Mouse (Mus musculus) layer of hippocampus, adult 9-11 months (tissue): ENCODE data around the gene Smad3.

Experiments
- DNase-seq: peaks from one replicate; pipeline ENCODE4 v3.0.0; 2022

Gene Smad3

GRCm38 (mm10) chr9:63743775-63744174 lies 14.0 kb downstream of the Smad3 start:
- no peak for DNase-seq

GRCm38 (mm10) chr9:63742887-63743660 lies 14.7 kb downstream of the Smad3 start:
- peak; percentile 69 for DNase-seq

GRCm38 (mm10) chr9:63742318-63742717 lies 15.5 kb downstream of the Smad3 start:
- DNase-seq = no peak

GRCm38 (mm10) chr9:63741792-63742191 lies 16.0 kb downstream of the Smad3 start:
- no peak for DNase-seq

- DNase-seq = peak; percentile 73
Measured at GRCm38 (mm10) chr9:63740320-63740841, 17.4 kb downstream of the Smad3 start.

- DNase-seq = no peak
Measured at GRCm38 (mm10) chr9:63738830-63739229, 19.0 kb downstream of the Smad3 start.

- DNase-seq = peak; percentile 69
Measured at GRCm38 (mm10) chr9:63738086-63738701, 19.6 kb downstream of the Smad3 start.

GRCm38 (mm10) chr9:63737426-63737931 lies 20.3 kb downstream of the Smad3 start:
- peak; percentile 85 for DNase-seq

GRCm38 (mm10) chr9:63734261-63734660 lies 23.5 kb downstream of the Smad3 start:
- no peak for DNase-seq

- DNase-seq = no peak
Measured at GRCm38 (mm10) chr9:63732700-63733099, 25.1 kb downstream of the Smad3 start.

GRCm38 (mm10) chr9:63731114-63731828 lies 26.5 kb downstream of the Smad3 start:
- peak; percentile 87 for DNase-seq

- DNase-seq = no peak
Measured at GRCm38 (mm10) chr9:63728969-63729368, 28.8 kb downstream of the Smad3 start.

- DNase-seq = no peak
Measured at GRCm38 (mm10) chr9:63727070-63727469, 30.7 kb downstream of the Smad3 start.

GRCm38 (mm10) chr9:63726088-63727010 lies 31.4 kb downstream of the Smad3 start:
- no peak for DNase-seq

GRCm38 (mm10) chr9:63724750-63725149 lies 33.0 kb downstream of the Smad3 start:
- DNase-seq = no peak

GRCm38 (mm10) chr9:63722918-63723317 lies 34.9 kb downstream of the Smad3 start:
- DNase-seq = no peak

GRCm38 (mm10) chr9:63722350-63722749 lies 35.4 kb downstream of the Smad3 start:
- DNase-seq = no peak

- no peak for DNase-seq
Measured at GRCm38 (mm10) chr9:63721573-63722275, 36.1 kb downstream of the Smad3 start.

- no peak for DNase-seq
Measured at GRCm38 (mm10) chr9:63720715-63721114, 37.1 kb downstream of the Smad3 start.

GRCm38 (mm10) chr9:63719770-63720440 lies 37.9 kb downstream of the Smad3 start:
- DNase-seq = no peak
